8 mouse cellular contexts compared by ENCODE assay signal in the genomic region with DNA sequence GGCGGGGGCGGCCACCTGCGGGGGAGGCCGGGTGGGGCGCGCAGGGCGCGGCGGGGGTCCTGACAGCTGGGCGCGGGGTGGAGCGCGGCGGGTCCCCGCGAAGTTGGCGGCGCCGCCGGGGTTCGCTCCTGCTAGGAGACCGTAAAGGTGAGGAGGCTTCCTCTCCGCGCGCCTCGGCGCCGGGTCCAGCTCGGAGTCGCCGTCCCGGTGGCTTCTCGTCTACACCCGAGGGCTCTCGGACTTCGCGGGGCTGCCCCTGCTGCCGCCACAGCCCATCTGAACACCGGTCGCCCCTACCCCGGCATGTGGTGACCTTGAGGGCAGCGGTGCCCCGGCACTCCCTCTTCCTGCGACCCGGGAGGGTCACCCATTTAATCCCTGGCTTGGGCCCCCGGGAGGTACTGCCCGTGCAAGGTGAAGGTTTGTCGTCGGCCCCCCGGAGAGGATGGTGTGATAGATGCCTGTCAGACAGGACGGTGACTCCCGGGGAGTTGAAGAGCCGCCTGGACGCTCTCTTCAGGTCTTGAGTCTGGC. TPM values are rescaled to one million over a fixed set of nuclear protein-coding genes. Genes with fewer than 3 reads are reported as not detected.
DNase-seq lines count a peak whose midpoint lies in the region; ATAC-seq and TF ChIP-seq lines count a peak whose summit lies in the region.

No protein-coding gene starts in this region.

- no peak for ATAC-seq in megakaryocyte-erythroid progenitor cell, adult 5-6 weeks (replicated peaks; ENCODE audit: low FRiP score, low TSS enrichment, poor library complexity, severe bottlenecking)

- no peak for TF ChIP-seq CTCF in heart, adult 2 months (IDR thresholded peaks at IDR 0.05)

- peak overlapping the region; percentile 97 for H3K9ac ChIP-seq in heart, adult 2 months (ENCODE audit: low read depth, low read length)

- no peaks in the 10 kb centered on the region for H3K27me3 ChIP-seq in heart, adult 2 months (ENCODE audit: control insufficient read depth, insufficient read depth, low read length)

- H3K4me3 ChIP-seq in heart, adult 2 months = peak overlapping the region; percentile 95

- TF ChIP-seq EP300 in heart, adult 2 months (IDR thresholded peaks at IDR 0.05; ENCODE audit: insufficient read depth, low read depth, low read length) = no peak

- intact Hi-C loops in heart, adult 2 months (cut with DNase I) = loop anchor here (2.0 to 10.0 kb wide), 5 partner anchors 42 to 421 kb away; no protein-coding TSS in a partner anchor

- H3K4me1 ChIP-seq in heart, adult 2 months (ENCODE audit: control insufficient read depth, insufficient read depth, low read length) = no peaks in the 10 kb centered on the region; the same call in 1 of the 2 replicates

- no peak for TF ChIP-seq POLR2A in heart, adult 2 months (IDR thresholded peaks at IDR 0.05; ENCODE audit: insufficient read depth, low read depth, low read length)

- H3K79me2 ChIP-seq in heart, adult 2 months (replicated peaks; ENCODE audit: control insufficient read depth, insufficient read depth, low read length) = peaks cover 5% of the 10 kb centered on the region; the same call in 1 of the 2 replicates

- peak overlapping the region; percentile 100 for H3K27ac ChIP-seq in heart, adult 2 months

- WGBS in heart, adult 2 months = under 1% methylated on average over 46 of the region's 54 CpGs

- H3K36me3 ChIP-seq in heart, adult 2 months (ENCODE audit: control insufficient read depth, insufficient read depth, low read length) = peaks cover 3% of the 10 kb centered on the region; the same call in 1 of the 2 replicates

- DNase-seq in urinary bladder, adult 18-20 months (ENCODE audit: low spot score in 2 of 2) = peak; percentile 23 to 69
- no peak for DNase-seq in urinary bladder, adult 2 months (ENCODE audit: low spot score)
- DNase-seq in cerebellum, postnatal 36 days = peak; percentile 53 to 67
- DNase-seq in heart, adult 2 months = peak in 1 of 2 experiments; percentile 67
- peak; percentile 42 for DNase-seq in kidney, adult 9 months
- peak; percentile 51 for DNase-seq in lung, postnatal 10 days
- DNase-seq in right cerebral cortex, postnatal 4 days = peak; percentile 60

RNA-seq across cellular contexts. Expression of gene Atp2b1, which starts 1.3 kb away (rescaled TPM):
- 38.5 and 49.5 TPM in 2 replicates for polyA plus RNA-seq in urinary bladder, adult 2 months (2012; rRNA removed)
- total RNA-seq in heart, adult 2 months (2021) = 10 to 100 TPM; 64.6 to 74.4 TPM
- 15.1 and 28.2 TPM in 2 replicates for polyA plus RNA-seq in heart, adult 2 months (2012; rRNA removed)
- total RNA-seq in megakaryocyte-erythroid progenitor cell, adult 5-6 weeks (2014; fragmentation: Nextera tagmentation) = 15.8 and 21.1 TPM in 2 replicates
- total RNA-seq in megakaryocyte-erythroid progenitor cell, adult 5-6 weeks (2017) = 26.7 and 28.9 TPM in 2 replicates
